Mouse (Mus musculus) inflammation-experienced regulatory T-cells, adult 6 months (primary cell): ENCODE measurements around the gene Tbxa2r. TPM values are rescaled to one million over a fixed set of nuclear protein-coding genes. Genes with fewer than 3 reads are reported as not detected.

Source experiments
- ATAC-seq: one replicate; pipeline ENCODE4 v1.8.0; 2017
- polyA plus RNA-seq, 3 experiments: library from polyadenylated mRNA; unstranded; fragments of 100-300 nt; shearing (Covaris generic); gene quantifications; one replicate each; pipeline ENCODE4 v1.2.1; 2017

Tbxa2r gene
- polyA plus RNA-seq, 3 experiments from 2014 or later, result 10.0 to 21.7 (median 17.0) TPM

GRCm38 (mm10) chr10:81321436-81321835 is 7.1 kb upstream of the Tbxa2r start:
- no peak for ATAC-seq

DNA sequence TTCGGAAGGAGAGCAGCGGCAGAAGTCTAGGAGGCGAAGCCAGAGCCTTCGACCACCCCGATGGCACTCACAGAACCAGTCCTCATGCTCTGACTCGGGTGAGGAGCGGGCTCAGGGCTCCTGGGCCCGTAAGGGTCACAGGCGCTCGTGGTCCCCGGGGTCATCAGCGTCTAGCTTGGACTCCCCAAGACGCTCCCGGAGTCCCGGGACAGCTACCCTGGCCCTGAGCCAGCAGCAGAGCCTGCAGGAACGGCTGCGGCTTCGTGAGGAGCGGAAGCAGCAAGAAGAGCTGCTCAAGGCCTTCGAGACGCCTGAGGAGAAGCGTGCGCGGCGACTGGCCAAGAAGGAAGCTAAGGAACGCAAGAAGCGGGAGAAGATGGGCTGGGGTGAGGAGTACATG is 6.1 kb upstream of the Tbxa2r start:
- no peak for ATAC-seq

DNA sequence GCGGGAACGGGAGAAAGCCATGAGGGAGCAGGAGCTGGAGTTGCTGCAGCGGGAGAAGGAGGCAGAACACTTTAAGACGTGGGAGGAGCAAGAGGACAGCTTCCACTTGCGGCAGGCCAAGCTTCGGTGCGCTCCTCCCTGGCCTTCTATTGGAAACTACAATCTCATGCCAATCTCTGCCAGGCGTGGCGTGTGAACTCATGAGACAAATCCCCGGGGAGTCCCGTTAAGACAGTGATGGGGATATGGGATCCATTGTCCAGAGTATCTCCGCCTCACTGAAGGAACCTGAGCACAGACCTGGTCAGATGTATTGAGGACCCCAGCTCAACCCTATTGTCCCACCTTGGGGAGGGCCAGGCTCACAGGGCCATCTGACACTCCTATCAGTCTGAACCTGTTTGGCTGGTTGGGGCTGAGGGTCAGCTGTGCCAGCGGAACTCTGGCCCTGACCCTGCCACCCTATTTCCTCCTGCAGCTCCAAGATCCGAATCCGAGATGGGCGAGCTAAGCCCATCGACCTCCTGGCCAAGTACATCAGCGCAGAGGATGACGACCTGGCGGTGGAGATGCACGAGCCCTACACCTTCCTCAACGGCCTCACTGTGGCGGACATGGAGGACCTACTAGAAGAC is 5.3 kb upstream of the Tbxa2r start:
- ATAC-seq, result no peak

GRCm38 (mm10) chr10:81323791-81324530 is 4.6 kb upstream of the Tbxa2r start:
- ATAC-seq, result no peak

DNA sequence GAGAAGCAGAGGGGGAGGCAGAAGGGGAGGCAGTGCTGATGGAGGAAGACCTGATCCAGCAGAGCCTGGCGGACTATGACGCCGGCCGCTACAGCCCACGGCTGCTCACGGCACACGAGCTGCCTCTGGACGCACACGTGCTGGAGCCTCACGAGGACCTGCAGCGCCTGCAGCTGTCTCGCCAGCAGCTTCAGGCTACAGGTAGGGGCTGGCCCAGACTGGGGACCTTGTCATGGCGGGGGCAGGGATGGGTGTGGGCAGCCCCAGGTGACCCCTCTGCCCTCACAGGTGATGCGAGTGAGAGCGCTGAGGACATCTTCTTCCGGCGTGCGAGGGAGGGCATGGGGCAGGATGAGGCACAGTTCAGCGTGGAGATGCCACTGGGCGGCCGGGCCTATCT is 3.4 kb upstream of the Tbxa2r start:
- no peak for ATAC-seq

GRCm38 (mm10) chr10:81325781-81326180 is 2.8 kb upstream of the Tbxa2r start:
- ATAC-seq, result no peak

DNA sequence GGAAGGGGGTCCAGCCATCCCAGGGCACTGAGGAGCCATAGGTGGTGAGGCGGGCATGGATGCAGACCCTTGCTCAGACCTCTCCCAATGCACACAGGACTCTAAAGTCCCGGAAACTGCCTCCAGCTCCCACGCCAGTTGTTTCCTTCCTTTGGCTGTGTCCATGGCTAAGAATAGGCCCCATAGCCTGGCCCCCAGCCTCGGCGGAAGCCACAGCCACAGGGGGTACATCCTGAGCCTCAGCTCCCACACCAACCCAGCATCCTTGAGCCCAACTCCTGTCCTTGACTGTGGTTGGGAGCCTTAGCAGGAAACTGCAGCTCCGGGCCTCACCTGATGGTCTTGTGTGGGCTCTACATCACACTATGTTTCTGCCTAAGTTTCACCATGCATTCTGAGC is 1.7 kb upstream of the Tbxa2r start:
- ATAC-seq, result no peak

DNA sequence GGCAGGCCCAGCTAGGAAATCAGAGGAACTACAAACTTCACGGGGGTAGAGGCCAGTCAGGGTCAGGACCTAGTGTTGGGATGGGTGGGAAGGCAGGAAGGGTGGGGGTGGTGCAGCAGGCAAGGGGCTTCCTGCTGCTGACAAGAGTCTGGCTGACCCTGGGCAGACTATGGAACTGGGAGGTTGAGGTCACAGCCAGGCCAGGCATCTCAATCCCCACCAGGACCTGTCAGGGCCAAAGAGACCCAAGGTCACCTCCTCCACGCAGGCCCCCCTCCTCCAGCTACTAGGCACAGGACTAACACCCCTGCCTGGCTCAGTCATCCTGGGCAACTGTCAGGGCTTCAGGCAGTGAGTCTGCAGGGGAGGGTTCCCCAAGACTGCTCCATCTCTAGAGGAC is 572 bp upstream of the Tbxa2r start:
- ATAC-seq, result no peak

- peak; percentile 79 for ATAC-seq
Observed at GRCm38 (mm10) chr10:81329194-81329975, 854 bp downstream of the Tbxa2r start.

- ATAC-seq, result no peak
Observed at GRCm38 (mm10) chr10:81330007-81330406, 1.5 kb downstream of the Tbxa2r start.

- no peak for ATAC-seq
Observed at GRCm38 (mm10) chr10:81332277-81332676, 3.7 kb downstream of the Tbxa2r start.

GRCm38 (mm10) chr10:81334324-81334723 is 5.8 kb downstream of the Tbxa2r start:
- ATAC-seq, result no peak

DNA sequence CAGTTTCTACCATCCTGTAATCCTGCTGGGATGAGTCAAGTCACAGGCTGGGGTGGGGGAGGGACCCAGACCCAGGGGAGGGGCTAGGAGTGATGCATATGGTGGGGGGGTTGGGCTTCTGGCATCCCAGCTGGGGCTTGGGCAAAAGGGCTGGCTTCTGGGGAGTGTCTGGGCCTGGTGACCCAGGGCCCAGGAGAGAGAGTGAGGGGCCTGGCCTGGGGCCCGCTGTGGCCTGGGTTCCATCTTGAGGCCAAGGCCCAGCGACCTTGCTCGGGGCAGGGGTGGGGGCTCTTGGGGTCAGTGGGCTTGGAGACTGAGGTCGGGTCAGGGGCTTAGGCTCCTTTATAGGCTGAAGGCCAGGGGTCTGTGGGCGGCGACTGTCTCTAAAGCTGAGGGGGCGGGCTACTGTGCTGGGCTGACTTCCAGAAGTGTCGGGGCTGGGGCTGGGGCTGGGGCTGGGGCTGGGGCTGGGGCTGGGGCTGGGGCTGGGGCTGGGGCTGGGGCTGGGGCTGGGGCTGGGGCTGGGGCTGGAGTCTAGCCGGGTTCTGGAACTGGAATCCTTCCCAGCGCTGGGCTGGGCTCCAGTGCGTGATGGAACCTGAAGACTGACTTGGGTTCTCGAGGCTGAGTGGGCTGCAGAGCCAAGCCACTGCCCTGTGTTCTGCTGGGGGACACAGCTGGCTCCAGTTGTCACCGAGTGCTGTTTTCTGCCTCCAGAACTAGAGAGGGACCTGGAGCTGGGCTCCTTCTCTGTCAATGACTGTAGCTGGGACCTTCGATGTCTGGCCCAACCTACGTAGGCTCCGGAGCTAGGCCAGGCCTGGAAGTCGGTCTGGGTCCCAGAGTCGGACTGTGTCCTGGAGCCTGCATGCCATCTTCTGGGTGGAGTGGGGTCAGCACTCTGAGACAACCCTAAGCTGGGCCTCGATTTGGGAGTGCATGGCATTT is 7.1 kb downstream of the Tbxa2r start:
- no peak for ATAC-seq

DNA sequence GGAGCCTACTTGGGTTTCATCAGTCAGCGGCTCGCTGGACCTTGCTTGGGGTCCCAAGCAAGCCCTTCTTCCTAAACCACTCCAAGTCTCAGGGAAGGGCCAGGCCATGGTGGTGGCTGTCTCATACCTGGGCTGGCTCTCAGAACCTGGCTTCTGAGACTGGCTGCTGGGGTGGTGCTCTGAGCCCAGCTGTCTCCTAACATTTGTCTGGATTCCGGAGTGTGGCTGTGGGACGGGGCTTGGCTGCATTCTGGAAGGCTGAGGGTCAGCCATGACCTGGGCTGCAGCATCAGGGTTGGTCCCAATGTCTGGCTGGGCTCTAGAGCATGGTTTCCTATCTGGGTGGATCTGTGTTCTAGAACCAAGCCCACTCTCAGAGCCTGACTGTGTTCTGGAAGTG is 8.0 kb downstream of the Tbxa2r start:
- no peak for ATAC-seq

DNA sequence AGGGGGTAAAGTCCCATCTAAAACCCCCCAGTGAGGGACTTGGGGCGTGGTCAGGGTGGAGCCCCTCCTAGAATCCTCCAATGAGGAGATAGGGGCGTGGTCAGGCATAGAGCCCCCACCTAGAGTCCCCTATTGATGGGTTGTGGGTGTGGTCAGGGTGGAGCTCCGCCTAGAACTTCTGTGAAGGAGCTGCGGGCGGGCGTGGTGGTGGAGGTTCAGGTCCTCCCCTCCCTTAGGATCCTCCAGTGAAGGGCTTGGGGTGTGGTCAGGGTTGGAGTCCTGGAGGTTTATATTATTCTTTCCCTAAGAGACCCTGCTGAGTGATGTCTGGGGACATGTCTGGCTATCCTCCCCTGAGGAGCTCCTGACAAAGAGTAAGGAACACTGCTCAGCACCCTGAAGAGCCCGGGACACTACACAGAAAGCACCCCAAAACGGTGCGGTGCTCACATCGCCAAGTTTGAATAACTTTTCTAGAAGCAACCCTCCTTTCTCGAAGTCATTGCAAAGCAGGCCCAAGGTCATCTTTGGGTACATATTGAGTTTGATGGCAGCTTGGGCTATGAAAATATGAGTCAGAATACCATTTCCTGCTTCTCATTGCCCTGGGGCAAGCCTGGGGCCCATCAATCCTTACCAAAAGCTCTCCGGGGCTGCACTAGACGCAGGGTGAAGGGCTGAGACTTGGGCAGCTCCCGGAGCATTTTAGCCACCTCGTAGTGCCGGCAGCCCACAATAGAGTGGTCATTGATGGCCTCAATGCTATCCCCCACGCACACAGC is 12.2 kb downstream of the Tbxa2r start:
- ATAC-seq, result no peak

DNA sequence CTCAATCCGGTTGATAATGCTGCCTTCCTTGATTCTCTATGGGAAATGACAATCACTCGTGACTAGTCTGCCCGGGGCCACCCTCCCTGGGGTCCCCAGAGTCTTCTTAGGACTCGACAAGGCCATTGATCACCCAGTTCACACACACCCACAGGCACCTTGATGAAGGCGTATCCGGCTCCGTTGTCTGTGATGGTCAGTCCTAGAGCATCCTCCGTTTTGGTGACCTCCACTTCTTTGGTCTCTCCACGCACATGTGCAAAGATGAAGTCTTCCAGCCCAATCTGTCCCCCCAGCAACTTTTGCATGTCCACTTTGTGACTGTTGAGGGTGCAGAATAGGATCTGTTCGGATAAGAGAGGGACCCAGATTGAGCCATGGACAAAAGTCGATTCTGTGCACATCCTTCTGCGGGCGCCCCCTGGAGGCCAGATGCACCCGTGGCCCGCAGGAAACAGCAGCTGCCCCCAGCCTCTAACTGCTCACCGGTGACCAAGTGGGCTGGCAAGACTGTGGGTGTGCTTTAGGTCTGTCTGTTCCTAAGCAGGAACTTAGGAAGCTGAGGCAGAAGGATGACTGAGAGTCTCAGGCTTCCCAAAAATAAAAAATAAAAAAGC is 12.9 kb downstream of the Tbxa2r start:
- ATAC-seq, result peak; percentile 49

DNA sequence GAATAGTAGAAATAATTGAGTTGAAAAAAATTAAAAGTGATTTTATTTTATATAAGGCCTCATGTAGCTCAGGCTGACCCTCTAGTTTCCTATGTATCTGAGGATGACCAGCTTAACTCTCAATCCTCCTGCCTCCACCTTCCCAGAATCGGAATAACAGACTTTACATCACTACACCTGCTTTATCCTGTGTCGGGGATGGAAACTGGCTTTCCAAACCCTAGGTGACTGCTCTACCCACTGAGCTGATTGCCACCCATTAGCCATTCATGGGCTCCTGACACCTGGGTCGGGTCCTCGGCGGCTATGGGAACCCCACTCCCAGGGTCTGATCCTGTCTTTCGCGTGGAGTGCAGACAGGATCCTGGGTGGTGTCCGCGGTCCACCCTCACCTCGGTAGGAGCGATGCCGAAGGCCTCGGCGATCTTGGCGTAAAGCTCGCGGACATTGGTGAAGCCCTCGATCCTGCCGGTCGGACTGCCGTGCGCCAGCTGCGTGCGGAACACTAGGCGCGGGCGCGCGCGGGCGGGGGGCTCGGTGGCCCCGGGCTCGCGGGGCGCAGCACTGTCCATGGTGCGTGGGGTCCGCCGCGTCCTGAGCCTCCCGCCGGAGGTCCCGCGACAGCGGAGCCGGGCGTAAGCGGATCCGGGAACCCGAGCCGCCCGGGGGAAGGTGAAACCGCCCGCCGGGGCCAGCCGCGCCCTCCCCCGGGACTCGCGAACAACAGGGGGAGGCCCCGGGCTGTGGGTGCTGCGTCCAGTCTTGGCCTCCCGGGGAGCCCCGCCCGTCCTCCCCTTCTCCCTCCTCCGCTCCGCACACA is 14.4 kb downstream of the Tbxa2r start, which contains the start of gene Gipc3:
Gipc3 (minus strand) TSS at position 581 of the 820 bp plus-strand sequence.
- ATAC-seq, result peak; percentile 33

GRCm38 (mm10) chr10:81344421-81345161 is 16.1 kb downstream of the Tbxa2r start:
- peak; percentile 41 for ATAC-seq

DNA sequence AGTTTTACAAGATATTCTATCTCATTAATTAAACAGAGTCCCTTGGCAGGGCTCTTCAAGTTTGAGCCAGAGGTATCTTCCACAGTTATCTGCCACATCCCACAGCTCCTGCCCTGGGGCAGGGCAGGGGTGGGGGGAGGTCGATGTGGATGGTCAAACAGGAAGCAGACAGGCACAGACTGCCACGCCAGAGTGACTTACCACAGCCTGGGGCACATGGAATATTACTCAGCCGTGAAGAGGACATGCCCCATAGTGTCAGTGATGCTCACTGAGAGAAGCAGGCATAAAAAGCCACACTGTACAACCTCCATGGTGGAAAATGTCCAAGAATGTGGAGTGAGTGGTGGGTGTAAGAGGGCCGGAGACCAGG is 16.6 kb downstream of the Tbxa2r start:
- no peak for ATAC-seq
